Mouse (Mus musculus) heart, embryonic 16.5 days (tissue): Measurements from ENCODE around the gene Atxn1. TPM values are rescaled to one million over a fixed set of nuclear protein-coding genes. Genes with fewer than 3 reads are reported as not detected.

Experiments used
- ATAC-seq: fragments of 200-750 bp; cut with Nextera tagmentation; replicated peaks from 2 replicates; pipeline ENCODE4 v1.8.0; 2017; ENCODE audit warnings: moderate number of reproducible peaks; ENCODE audit not compliant: insufficient read depth, low FRiP score; ENCODE audit errors: extremely low read depth
- H3K27ac ChIP-seq: fragments of 300-500 bp; sonication (generic); 2 replicates; pipeline ENCODE4 v1.5.1; 2014; ENCODE audit warnings: mild to moderate bottlenecking, low read length, control low read depth, moderate library complexity
- H3K27me3 ChIP-seq: fragments of 300-500 bp; sonication (generic); 2 replicates; pipeline ENCODE4 v1.6.1; 2014; ENCODE audit warnings: low read length, mixed read lengths; ENCODE audit not compliant: control insufficient read depth, insufficient read depth
- H3K36me3 ChIP-seq: fragments of 300-500 bp; sonication (generic); 2 replicates; pipeline ENCODE4 v1.6.1; 2014; ENCODE audit not compliant: control insufficient read depth, insufficient read depth
- H3K4me1 ChIP-seq: fragments of 300-500 bp; sonication (generic); 2 replicates; pipeline ENCODE4 v1.6.1; 2014; ENCODE audit warnings: low read length, mixed read lengths; ENCODE audit not compliant: control insufficient read depth, insufficient read depth
- H3K4me2 ChIP-seq: fragments of 300-500 bp; sonication (generic); 2 replicates; pipeline ENCODE4 v1.6.1; 2014; ENCODE audit warnings: low read depth, mild to moderate bottlenecking, control low read depth, low read length
- H3K4me3 ChIP-seq: fragments of 300-500 bp; sonication (generic); 2 replicates; pipeline ENCODE4 v1.5.1; 2014; ENCODE audit warnings: mild to moderate bottlenecking, control low read depth, low read length
- H3K9ac ChIP-seq: fragments of 300-500 bp; sonication (generic); 2 replicates; pipeline ENCODE4 v1.6.1; 2014; ENCODE audit warnings: low read length, control low read depth
- H3K9me3 ChIP-seq: fragments of 300-500 bp; sonication (generic); replicated peaks from 2 replicates; pipeline ENCODE4 v1.6.1; 2016; ENCODE audit warnings: low read length; ENCODE audit not compliant: control insufficient read depth
- WGBS: fragments of 180-500 bp; shearing (Covaris S2); extraction: QIAGEN DNeasy Blood & Tissue Kit; methylation state at CpG from one replicate; pipeline ENCODE4 v1.1.7; 2014; 5-methylcytosine and 5-hydroxymethylcytosine counted together
- polyA plus RNA-seq: library from polyadenylated mRNA; unstranded; fragments of >200 nt; fragmentation: Nextera tagmentation; extraction: Ambion mirVana; gene quantifications from 2 replicates; pipeline ENCODE4 v1.2.1, GENCODE M21; 2015

Gene Atxn1
- 7.2 and 7.7 TPM in 2 replicates for polyA plus RNA-seq

GRCm38 (mm10) chr13:45964853-45965593 lies at the start of gene Atxn1:
Gene Atxn1, minus strand, starts transcription at chr13:45965008.
- ATAC-seq: peak; percentile 82
- H3K9ac ChIP-seq: peak within 1 kb of the TSS; percentile 89
- under 1% methylated on average over 52 of the region's 53 CpGs for WGBS
- peaks cover 38% of the 10 kb centered on the region for H3K4me1 ChIP-seq
- H3K27ac ChIP-seq: peak within 1 kb of the TSS; percentile 90
- H3K4me2 ChIP-seq: peak within 1 kb of the TSS; percentile 90
- H3K9me3 ChIP-seq: no peaks in the 10 kb centered on the region
- no peaks in the 10 kb centered on the region for H3K36me3 ChIP-seq
- peak within 1 kb of the TSS; percentile 79 for H3K4me3 ChIP-seq
- H3K27me3 ChIP-seq: no peaks in the 10 kb centered on the region

GRCm38 (mm10) chr13:46011232-46011631 lies 46.4 kb upstream of the Atxn1 start:
- Histone ChIP-seq H3K4me3 (no peak overlapping the region), H3K27ac (no peak overlapping the region), H3K9me3 (no peaks in the 10 kb centered on the region), H3K4me2 (no peak overlapping the region), H3K27me3 (0 out of 2 replicates have a peak, but pooled peaks cover 2% of the 10 kb centered on the region), H3K36me3 (no peaks in the 10 kb centered on the region), H3K9ac (no peak overlapping the region), H3K4me1 (peaks cover 11% of the 10 kb centered on the region)
- ATAC-seq: no peak
- WGBS: 25% methylated on average over 9 of the region's 9 CpGs

DNA sequence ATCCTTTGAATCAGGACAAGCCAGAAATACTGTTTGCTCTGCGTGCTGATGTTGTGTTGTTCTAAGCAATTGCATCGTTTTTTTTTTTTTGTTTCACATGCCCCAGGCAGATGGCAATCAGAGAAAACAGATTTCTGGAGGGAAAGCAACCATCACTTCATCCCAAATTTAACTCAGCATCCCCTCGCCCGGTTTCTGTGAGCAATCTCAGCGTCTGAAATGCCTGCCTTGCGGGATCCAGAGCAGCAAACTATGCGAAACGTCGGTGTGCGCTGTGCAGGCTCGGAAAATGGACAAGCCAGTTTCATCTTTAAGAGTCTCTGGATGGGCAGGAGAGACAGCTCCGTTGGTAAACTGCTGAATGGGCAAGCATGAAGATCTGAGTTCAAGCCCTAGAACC lies 45.3 kb upstream of the Atxn1 start:
- Histone ChIP-seq H3K36me3 (no peaks in the 10 kb centered on the region), H3K4me1 (peaks cover 18% of the 10 kb centered on the region), H3K4me2 (no peak overlapping the region), H3K9me3 (no peaks in the 10 kb centered on the region), H3K9ac (no peak overlapping the region), H3K27me3 (0 out of 2 replicates have a peak, but pooled peaks cover 2% of the 10 kb centered on the region), H3K4me3 (no peak overlapping the region), H3K27ac (no peak overlapping the region)
- WGBS: 74% methylated on average over 12 of the region's 12 CpGs
- no peak for ATAC-seq

DNA sequence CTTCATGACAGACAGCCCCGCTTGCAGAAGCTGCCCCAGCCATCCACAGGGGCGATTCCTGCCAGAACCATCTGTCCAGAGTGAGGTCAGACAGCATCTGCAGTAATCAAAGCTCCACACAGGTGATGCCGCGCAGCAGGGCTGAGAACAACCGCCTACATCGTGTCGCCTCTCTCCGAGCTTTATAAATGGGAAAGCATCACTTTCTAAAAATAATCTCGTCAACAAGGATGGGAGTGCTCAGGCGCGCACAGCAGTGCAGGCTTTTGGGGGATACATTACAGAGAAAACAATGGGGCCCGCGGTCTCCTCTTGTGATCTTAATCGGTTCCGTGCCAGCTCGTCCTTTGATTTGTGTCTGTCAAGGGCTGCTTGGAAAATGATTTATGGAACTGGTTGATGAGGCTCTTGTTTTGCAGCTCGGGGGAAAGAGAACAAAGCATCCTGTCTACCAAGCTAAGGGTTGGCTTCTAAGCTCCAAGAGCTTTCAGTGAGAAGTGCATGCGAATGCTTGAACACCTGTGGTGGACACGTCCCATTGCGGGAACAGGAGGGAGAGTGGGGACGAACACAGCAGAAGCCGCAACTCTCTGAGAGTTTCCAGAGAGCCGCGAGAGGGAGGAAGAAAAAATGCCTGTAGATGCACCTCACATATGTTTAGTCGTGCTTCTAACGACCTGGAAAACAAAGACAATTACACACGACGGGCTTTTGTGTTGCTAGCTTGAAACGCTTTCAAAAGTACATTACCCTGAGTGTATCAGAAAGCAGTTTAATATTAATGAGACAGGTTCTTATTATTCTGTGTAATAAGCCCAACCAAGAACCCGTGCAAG lies 44.2 kb upstream of the Atxn1 start:
- WGBS: 16% methylated on average over 30 of the region's 30 CpGs
- Histone ChIP-seq H3K4me3 (peak overlapping the region; percentile 28), H3K9me3 (no peaks in the 10 kb centered on the region), H3K9ac (no peak overlapping the region), H3K27me3 (0 out of 2 replicates have a peak, but pooled peaks cover 2% of the 10 kb centered on the region), H3K4me2 (peak overlapping the region; percentile 55), H3K4me1 (peaks cover 18% of the 10 kb centered on the region), H3K36me3 (no peaks in the 10 kb centered on the region), H3K27ac (no peak overlapping the region)
- ATAC-seq: no peak

DNA sequence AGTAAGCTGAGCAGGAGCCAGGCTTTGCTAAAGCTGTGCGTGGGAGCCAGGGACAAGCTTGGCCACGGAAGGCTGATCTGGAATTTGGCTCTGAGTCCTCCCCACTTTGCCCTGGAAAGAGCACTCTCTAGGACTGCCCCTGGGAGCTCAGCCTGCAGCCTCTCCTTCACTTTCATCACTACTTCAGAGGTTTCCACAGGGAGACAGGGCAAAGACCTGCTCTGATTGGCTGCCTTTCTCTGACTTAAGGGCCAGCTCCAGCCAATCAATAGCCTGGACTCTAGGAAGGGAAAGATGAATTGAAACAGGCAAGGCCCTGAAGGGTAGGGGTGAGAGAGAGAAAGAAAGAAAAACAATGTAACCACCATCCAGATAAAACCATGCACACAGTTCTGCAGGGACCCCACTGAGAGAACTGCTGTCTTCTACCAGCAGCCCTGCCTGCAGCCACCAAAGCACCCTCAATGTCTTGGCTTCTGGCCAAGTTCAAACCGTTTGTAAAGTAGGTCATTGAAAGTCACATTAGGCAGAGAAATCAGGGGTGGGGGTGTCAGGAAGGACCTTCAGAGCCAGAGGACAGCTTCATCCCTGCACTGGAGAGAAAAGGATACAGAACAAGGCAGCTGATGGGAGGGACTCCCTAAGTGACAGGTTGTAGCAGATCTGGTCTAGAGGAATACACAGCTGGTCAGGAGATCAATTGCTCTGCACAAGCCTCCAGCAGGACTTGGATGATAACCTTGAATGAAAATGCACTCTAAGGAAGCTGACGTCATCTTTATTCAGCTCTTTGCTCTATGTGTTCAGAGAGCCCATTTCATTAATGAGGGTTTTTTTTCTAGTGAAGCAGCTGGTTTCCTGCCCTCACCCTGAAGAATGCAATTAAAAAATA lies 41.6 kb upstream of the Atxn1 start:
- Histone ChIP-seq H3K9me3 (no peaks in the 10 kb centered on the region), H3K27me3 (0 out of 2 replicates have a peak, but pooled peaks cover 2% of the 10 kb centered on the region), H3K36me3 (no peaks in the 10 kb centered on the region), H3K4me2 (peak overlapping the region; percentile 29; the same call in 1 of the 2 replicates), H3K9ac (no peak overlapping the region), H3K4me3 (no peak overlapping the region), H3K4me1 (peaks cover 18% of the 10 kb centered on the region), H3K27ac (0 out of 2 replicates have a peak overlapping the region, but pooled peaks have one; percentile 9)
- peak; percentile 86 for ATAC-seq
- 10% methylated on average over 4 of the region's 4 CpGs for WGBS

GRCm38 (mm10) chr13:46005656-46006055 lies 40.8 kb upstream of the Atxn1 start:
- no peak overlapping the region for H3K9ac ChIP-seq
- no peak overlapping the region for H3K27ac ChIP-seq
- WGBS: 48% methylated on average over 7 of the region's 7 CpGs

GRCm38 (mm10) chr13:46001356-46001755 lies 36.5 kb upstream of the Atxn1 start:
- Histone ChIP-seq H3K9ac (no peak overlapping the region), H3K9me3 (no peaks in the 10 kb centered on the region), H3K4me3 (no peak overlapping the region), H3K36me3 (no peaks in the 10 kb centered on the region), H3K27ac (no peak overlapping the region), H3K4me2 (no peak overlapping the region), H3K27me3 (no peaks in the 10 kb centered on the region), H3K4me1 (peaks cover 8% of the 10 kb centered on the region)
- ATAC-seq: no peak
- WGBS: 79% methylated on average over 5 of the region's 5 CpGs

More at GRCm38 (mm10) chr13:46005656-46006055, 40.8 kb upstream of the Atxn1 start:
- Histone ChIP-seq H3K4me1 (peaks cover 18% of the 10 kb centered on the region), H3K4me2 (peak overlapping the region; percentile 29; the same call in 1 of the 2 replicates), H3K9me3 (no peaks in the 10 kb centered on the region), H3K36me3 (no peaks in the 10 kb centered on the region), H3K27me3 (0 out of 2 replicates have a peak, but pooled peaks cover 2% of the 10 kb centered on the region), H3K4me3 (no peak overlapping the region)
- ATAC-seq: no peak

- H3K9ac ChIP-seq: no peak overlapping the region
- H3K27me3 ChIP-seq: no peaks in the 10 kb centered on the region
- no peaks in the 10 kb centered on the region for H3K36me3 ChIP-seq
- peaks cover 3% of the 10 kb centered on the region for H3K4me1 ChIP-seq
- no peak overlapping the region for H3K4me3 ChIP-seq
- no peak overlapping the region for H3K4me2 ChIP-seq
- no peaks in the 10 kb centered on the region for H3K9me3 ChIP-seq
- 81% methylated on average over 9 of the region's 9 CpGs for WGBS
- ATAC-seq: no peak
- no peak overlapping the region for H3K27ac ChIP-seq
Observed at GRCm38 (mm10) chr13:45992953-45993352, 28.1 kb upstream of the Atxn1 start.
